Mouse (Mus musculus) heart, adult 11 months (tissue): ENCODE measurements around the gene Lamp2.
"Not testable (repeated sequence)": the region's sequence is repeated elsewhere in the genome, so short reads cannot be mapped to it uniquely, and the experiment has no call there.

Experiments
- DNase-seq: peaks from one replicate; pipeline ENCODE4 v3.0.0; 2022

Lamp2 gene

DNA sequence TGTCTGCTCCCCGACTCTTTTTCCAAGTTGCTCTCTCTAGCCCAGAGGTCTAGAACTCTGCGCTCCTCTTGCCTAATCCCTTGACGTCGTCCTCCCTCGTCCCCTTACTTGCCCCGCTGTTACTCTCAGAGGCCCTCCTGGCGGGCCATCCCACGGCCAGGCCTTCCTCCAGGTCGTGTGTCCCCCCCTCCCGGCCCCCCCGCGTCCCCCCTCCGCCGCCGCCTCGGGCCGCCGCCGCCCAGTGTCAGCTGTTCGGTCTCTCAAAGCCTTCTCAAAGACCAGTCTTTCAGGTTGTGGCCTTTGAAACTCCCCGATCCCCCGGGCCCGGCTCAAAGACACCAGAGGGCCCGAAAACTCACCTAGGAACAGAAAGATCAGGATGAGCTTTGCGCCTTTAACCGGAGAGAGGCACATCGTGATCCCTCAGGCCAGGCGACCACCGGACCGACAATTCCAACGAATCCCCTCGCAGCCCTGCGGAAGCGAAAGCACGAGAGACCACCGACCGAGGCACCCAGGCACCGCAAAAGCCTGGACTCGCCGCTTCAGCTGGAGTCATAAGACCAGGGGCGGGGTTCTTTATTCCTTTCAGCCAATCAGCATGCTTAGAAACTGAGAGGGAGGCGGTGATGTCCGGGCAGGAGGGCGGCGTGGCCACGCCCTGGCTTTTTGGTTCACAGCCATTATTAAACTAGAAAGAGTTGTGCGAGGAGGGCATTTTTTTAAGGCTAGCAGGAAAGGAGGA lies at the start of gene Lamp2:
TSS of gene Lamp2 (minus strand) at position 565 of the 745 bp plus-strand sequence.
- DNase-seq = peak; percentile 99

- DNase-seq = no peak
These were observed 48.6 kb upstream of the Lamp2 start for GRCm38 (mm10) chrX:38504846-38505245.

- not testable (repeated sequence) for DNase-seq
These were observed 45.9 kb upstream of the Lamp2 start for GRCm38 (mm10) chrX:38502182-38502581.

GRCm38 (mm10) chrX:38485464-38485863 lies 29.2 kb upstream of the Lamp2 start:
- not testable (repeated sequence) for DNase-seq

DNA sequence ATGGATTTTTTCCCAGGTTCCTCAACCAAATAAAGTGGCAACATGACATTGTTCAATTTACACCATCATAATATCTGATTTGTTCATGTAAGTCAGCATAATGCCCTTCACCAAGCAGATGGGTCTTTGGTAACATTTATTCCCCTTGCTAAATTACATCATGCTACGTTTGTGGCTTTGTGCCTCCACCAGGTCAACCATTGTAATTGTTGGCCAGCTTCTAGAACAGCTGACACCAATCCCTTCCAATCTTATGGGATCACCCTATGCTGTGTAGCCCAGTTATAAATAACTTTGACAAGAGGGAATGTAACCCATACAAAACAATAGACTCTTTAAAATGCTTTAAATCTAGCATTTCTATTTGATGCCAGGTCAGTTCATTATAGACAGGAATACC lies 22.3 kb upstream of the Lamp2 start:
- DNase-seq = no peak

GRCm38 (mm10) chrX:38473537-38474299 lies 17.5 kb upstream of the Lamp2 start:
- DNase-seq = peak; percentile 99

DNA sequence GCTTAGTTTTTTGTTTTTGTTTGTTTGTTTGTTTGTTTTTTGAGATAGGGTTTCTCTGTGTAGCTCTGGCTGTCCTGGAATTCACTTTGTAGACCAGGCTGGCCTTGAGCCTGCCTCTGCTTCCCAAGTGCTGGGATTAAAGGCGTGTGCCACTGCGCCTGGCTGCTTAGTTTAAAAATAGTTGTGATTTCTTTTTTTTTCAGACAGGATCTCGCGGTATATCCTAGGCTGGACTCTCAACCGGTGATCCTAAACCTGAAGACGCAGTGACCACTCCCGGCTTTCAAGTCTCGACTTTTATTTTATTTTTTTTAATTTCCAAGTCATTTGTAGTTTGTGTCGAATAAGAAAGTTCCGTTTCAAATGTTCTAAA lies 16.9 kb upstream of the Lamp2 start:
- DNase-seq = peak; percentile 92

DNA sequence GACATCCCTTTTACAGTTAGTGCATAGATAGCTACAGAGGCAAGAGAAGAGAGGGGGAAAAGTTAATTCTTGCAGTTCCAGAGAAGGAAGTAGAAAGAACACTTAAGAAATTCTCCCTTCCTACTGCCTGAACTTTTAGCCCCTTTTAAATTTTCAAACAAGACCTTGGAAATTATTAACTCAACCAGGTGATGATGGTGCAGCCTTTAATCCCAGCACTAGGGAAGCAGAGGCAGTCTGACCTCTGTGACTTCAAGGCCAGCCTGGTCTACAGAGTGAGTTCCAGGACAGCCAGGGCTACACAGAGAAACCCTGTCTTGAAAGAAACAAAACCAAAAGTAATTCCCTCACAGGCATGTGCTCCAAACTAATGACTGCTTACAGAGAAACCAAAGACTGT lies 10.0 kb upstream of the Lamp2 start:
- DNase-seq = no peak

DNA sequence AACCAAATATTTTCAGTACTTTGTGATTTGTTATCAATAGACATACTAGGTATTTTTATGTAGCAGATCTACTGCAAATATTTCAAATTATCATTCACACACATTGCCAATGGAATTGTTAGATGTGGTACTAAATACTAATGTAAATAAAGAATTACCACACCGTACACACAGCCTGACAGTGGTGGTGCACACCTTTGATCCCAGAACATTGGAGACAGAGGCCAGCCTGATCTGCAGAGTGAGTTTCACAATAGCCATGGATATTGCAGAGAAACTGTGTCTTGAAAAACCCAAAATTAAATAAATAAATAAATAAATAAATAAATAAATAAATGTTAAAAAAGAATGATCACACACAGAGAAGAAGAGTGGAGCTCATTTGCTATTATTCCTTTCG lies 6.9 kb upstream of the Lamp2 start:
- DNase-seq = no peak

DNA sequence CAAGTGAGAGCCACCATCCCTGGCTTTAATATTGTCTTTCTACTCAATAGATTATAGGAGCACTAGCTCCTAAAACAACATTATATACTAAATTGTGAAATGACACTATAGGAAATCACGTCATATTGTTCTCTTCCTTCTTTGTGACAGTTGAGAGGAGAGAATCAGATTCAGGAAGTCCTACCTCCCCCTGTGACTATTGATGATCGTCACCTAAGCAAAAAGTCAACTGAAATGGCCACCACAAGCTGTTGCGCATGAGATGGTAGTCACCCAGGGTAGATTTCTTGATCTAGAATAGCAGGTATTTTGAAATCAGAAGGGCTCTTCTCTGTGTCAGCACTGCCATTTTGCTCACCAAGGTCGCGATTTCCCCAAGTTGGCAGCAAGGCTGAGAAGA lies 5.8 kb upstream of the Lamp2 start:
- no peak for DNase-seq

- DNase-seq = peak; percentile 86
These were observed 4.6 kb upstream of the Lamp2 start for GRCm38 (mm10) chrX:38460887-38461286.

DNA sequence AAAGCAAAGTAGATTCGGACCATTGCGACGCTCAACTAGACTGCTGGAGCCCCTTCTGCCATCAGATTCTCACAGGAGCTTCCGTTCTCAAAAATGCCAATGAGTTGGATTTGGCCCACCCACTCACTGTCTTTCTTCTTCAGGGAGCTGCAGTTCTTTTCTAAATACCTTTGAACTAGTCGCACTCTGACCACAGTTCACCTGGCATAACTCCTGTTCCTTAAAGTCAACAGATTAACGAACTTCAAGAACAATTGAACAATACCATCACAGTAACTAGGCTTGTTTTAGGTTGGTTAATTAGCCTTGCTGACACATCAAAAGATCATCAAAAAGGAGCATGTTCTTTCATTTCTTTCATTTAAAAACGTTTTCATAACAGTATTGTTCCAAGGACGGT lies 2.8 kb upstream of the Lamp2 start:
- DNase-seq = no peak

DNA sequence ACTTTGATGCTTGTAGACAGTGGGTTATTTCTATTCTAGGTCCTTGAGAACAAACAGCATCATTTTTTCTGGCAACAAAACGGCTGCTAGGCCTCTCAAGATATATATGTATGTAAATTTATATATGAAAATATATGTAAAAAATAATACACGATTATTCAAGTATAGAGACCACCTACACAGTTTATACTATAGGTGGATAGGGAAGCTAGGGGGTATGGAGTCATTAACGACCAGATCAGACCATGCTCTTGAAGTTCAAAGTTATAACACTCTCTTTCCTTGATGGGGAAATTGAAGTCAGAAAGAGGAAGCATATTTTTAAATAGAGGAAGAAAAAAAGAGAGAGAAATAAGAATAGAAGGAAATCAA lies 367 bp upstream of the Lamp2 start:
- no peak for DNase-seq

DNA sequence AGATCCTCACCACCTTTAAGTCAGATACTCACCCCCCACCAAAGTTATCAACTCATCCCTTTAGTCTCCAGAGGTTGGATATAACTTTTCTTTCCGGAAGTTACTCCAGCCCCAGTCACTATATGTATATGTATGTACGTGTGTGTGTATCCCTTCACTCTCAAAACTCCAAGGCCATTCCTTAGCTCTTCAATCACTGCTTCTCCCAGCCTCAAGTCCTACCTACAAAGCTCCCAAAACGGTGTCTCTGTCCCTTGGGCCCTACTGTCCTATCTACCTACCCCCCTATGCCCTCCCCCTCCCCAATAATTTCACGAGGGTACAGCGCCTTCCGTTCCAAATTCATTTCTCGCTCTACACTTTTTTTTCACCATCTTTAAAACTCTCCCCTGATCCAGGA lies 780 bp downstream of the Lamp2 start:
- DNase-seq = no peak

DNA sequence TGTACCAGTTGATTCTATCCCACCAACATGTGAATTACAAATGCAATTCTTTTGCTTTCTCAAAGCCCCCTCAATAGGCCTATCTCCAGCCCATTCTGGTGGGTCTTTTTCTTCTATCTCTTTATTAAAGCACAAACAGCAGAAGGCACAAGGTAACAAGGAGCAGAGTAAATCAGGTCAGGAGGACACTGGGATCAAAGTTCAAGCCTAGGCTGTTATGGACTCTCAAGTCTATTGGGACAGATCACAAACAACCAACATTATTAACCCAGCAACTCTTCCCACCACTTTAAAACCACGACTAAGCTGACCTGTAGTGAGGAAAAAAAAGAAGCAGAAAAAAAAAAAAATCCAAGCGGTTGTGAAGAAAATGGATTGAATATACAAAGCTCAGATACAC lies 1.4 kb downstream of the Lamp2 start:
- DNase-seq = no peak

DNA sequence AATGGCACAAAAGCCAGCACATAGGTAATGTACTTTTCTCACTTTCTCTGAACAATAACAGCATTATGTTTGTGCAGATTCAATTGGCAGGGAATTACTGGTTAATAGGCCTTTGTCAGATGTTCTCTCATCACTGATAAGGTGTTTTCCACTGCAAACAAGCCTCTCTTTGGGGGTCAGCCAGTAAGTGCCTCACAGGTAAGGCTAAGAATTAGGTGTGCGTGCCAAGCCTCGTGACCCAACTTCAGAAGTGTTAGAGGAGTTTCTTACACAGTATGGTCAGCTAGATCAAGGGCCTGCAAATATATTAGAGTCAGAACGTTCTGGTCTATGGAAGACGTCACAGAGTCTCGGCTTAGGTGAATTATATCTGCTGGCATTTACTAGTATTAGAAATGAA lies 2.3 kb downstream of the Lamp2 start:
- DNase-seq = no peak

- DNase-seq = no peak
These were observed 5.8 kb downstream of the Lamp2 start for GRCm38 (mm10) chrX:38450476-38450875.

DNA sequence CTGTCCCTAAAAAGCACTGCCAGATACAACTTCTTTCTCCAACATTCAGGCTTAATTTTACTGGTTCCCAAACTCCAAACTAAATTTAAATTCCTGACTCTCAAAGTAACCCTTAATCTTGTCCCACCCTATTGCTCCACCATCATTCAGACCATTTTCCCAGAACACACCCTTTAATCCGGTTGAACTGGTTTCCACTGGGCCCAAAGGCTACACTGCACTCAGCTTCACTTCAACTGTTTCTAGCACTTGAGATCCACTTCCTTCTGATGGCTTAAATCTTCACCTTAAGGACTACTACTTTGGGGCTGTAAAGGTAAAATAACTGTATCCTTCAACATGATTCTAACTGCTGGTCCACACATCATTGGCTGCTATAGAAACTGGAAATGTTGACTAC lies 10.5 kb downstream of the Lamp2 start:
- DNase-seq = no peak

GRCm38 (mm10) chrX:38442425-38442824 lies 13.8 kb downstream of the Lamp2 start:
- no peak for DNase-seq

- DNase-seq = no peak
These were observed 16.6 kb downstream of the Lamp2 start for GRCm38 (mm10) chrX:38439629-38440028.

DNA sequence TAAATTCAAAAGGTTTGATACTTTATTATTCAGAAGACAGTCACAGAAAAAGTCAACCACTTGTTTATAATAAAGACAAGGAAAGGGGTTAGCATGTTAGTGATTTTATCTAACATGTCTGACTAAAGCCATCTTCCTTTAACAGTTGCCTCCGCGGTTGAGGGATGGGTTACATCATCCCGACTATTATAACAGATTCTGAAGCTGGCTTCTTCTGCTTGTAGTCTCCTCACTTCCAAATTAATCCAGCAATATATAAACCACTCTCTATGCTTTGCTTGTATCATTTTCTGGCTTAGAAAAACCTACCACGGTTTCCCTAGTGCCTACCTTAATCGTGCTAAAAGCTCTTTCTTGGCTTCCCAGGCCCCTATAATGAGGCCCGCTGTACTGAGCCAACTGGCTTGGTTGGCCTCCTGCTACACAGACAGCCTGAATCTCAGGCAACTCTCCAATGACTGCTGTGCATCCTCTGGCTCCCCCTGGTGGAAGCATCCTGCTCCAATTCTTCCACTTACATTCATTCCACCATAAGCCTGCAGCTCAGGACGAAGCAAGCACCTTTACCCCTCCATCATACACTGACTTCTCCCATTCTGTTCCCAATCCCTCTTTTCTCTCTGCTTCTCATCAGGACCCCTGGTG lies 18.0 kb downstream of the Lamp2 start:
- DNase-seq = peak; percentile 97

GRCm38 (mm10) chrX:38429455-38429854 lies 26.8 kb downstream of the Lamp2 start:
- no peak for DNase-seq

GRCm38 (mm10) chrX:38428818-38429440 lies 27.3 kb downstream of the Lamp2 start:
- DNase-seq = peak; percentile 87

GRCm38 (mm10) chrX:38426043-38426442 lies 30.2 kb downstream of the Lamp2 start:
- no peak for DNase-seq
